Mouse (Mus musculus) cerebellum, postnatal 10 days (tissue): Measurements from ENCODE around the gene Hist3h2a.
"Not testable (repeated sequence)": the region's sequence is repeated elsewhere in the genome, so short reads cannot be mapped to it uniquely, and the experiment has no call there.

Experiments used
- DNase-seq, 2 experiments: peaks; one replicate each; pipeline ENCODE4 v3.0.0; 2021; ENCODE audit warnings: mixed read lengths in 2 of 2

The Hist3h2a gene

GRCm38 (mm10) chr11:58947798-58948528, 6.5 kb upstream of the Hist3h2a start:
- peak; percentile 85 for DNase-seq

GRCm38 (mm10) chr11:58948542-58949479, 5.7 kb upstream of the Hist3h2a start, which contains the start of gene Hist3h2ba:
Gene Hist3h2ba (plus strand): TSS chr11:58948920.
- DNase-seq = peak; percentile 87 to 88

GRCm38 (mm10) chr11:58949480-58950431, 4.7 kb upstream of the Hist3h2a start:
- DNase-seq = peak; percentile 89

- DNase-seq = peak in 1 of 2 experiments; percentile 15
Observed at GRCm38 (mm10) chr11:58951210-58951609, 3.3 kb upstream of the Hist3h2a start.

- DNase-seq = peak; percentile 71 to 76
Observed at GRCm38 (mm10) chr11:58953351-58954169, 925 bp upstream of the Hist3h2a start.

GRCm38 (mm10) chr11:58954170-58954419, 390 bp upstream of the Hist3h2a start:
- not testable (repeated sequence) for DNase-seq

- peak; percentile 44 to 60 for DNase-seq
Observed at GRCm38 (mm10) chr11:58955143-58955867, 820 bp downstream of the Hist3h2a start.

GRCm38 (mm10) chr11:58955868-58956257, 1.4 kb downstream of the Hist3h2a start:
- DNase-seq = no peak

- peak in 1 of 2 experiments; percentile 45 for DNase-seq
Observed at GRCm38 (mm10) chr11:58957226-58957914, 2.9 kb downstream of the Hist3h2a start.

GRCm38 (mm10) chr11:58958536-58958935, 4.1 kb downstream of the Hist3h2a start:
- no peak for DNase-seq

GRCm38 (mm10) chr11:58959186-58959825, 4.8 kb downstream of the Hist3h2a start:
- DNase-seq = no peak

GRCm38 (mm10) chr11:58959921-58960465, 5.5 kb downstream of the Hist3h2a start:
- DNase-seq = peak; percentile 90 to 91

- DNase-seq = peak; percentile 44 to 49
Observed at GRCm38 (mm10) chr11:58961364-58962177, 7.1 kb downstream of the Hist3h2a start.

GRCm38 (mm10) chr11:58963543-58963942, 9.1 kb downstream of the Hist3h2a start:
- DNase-seq = peak; percentile 80

GRCm38 (mm10) chr11:58964216-58964615, 9.7 kb downstream of the Hist3h2a start:
- no peak for DNase-seq

GRCm38 (mm10) chr11:58965001-58965760, 10.7 kb downstream of the Hist3h2a start:
- no peak for DNase-seq

GRCm38 (mm10) chr11:58967346-58967745, 12.9 kb downstream of the Hist3h2a start:
- peak; percentile 64 to 70 for DNase-seq

GRCm38 (mm10) chr11:58968551-58968950, 14.1 kb downstream of the Hist3h2a start:
- no peak for DNase-seq
